Mouse (Mus musculus) layer of hippocampus, postnatal 14 days (tissue): ENCODE measurements around the gene Brca2. TPM values are rescaled to one million over a fixed set of nuclear protein-coding genes. Genes with fewer than 3 reads are reported as not detected.

Source experiments
- DNase-seq, 2 experiments: peaks; one replicate each; pipeline ENCODE4 v3.0.0; 2021 to 2022; ENCODE audit warnings: low spot score in 2 of 2, mixed read lengths in 1 of 2
- total RNA-seq, 2 experiments: library from RNA; stranded (reverse); gene quantifications; 2 replicates each; pipeline ENCODE4 v1.2.3; 2021

Brca2 gene
- total RNA-seq, 2 experiments from 2014 or later: 6.1 to 7.2 TPM

DNA sequence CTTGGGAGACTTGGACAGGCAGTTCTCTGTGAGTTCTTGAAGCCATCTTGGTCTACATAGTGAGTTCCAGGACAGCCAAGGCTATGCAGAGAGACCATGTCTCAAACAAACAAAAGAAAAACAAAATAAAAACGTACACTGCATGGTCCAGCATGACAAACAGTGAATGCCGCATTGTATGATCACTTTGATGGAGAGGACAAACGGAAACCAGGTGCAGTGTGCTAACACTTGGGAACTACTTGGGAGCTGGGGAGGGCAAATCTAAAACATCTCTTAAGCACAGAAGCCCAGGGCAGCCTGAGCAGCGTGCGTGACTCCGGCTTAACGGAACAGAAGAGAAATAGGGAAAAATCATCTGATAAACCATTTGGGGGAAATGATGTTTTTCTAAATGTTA is 74.7 kb downstream of the Brca2 start, which contains the start of gene N4bp2l1:
N4bp2l1 (minus strand) TSS at position 101 of the 400 bp plus-strand sequence.
- DNase-seq: no peak

- DNase-seq: no peak
Measured at GRCm38 (mm10) chr5:150598202-150599119, 76.0 kb downstream of the Brca2 start.

DNA sequence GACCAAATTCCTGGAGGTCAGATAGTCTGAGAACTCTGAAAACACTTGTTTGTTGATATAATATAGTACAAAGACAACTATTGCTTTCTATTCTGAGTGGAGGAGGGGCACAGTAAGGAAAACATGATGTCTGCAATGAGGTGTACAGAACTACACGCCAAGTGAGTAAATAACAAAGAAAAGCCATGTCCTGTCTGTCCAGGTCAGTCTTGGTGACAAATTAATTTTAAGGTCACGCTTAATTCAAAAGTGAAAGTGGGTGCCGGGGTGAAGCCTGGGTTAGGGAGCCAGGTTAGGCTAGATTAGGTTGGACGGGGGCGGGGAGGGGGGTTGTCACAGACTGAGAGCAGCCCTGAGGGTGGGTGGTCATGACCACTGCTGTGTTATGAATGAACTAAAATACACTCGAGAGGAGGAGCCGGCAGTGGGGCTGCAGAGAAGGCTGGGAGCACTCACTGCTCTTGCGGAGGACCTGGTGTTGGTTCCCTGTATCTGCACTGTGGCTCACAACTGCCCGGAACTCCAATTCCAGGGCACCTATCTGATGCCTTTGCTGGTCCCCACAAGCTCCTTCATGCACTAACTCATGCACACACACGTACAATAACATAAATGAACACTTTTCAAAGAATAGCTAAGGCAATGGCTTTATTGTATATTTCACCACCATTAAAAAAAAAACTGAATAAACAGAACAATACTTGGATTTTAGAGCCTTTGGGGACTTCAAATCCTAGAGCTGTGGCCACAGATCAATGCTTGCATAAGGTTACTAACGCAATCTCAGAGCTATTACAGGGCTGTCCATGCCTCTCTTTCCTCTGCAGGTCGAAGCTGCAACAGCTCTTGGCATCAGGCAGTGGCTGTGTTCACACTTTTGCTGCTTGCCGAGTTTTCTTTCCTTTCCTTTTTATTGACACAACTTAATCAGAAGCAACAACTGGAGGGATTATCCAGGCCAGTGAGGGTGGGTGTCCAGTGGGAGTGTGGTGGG is 77.2 kb downstream of the Brca2 start:
- DNase-seq: no peak

GRCm38 (mm10) chr5:150600554-150601440 is 78.4 kb downstream of the Brca2 start:
- peak in 1 of 2 experiments; percentile 38 for DNase-seq

DNA sequence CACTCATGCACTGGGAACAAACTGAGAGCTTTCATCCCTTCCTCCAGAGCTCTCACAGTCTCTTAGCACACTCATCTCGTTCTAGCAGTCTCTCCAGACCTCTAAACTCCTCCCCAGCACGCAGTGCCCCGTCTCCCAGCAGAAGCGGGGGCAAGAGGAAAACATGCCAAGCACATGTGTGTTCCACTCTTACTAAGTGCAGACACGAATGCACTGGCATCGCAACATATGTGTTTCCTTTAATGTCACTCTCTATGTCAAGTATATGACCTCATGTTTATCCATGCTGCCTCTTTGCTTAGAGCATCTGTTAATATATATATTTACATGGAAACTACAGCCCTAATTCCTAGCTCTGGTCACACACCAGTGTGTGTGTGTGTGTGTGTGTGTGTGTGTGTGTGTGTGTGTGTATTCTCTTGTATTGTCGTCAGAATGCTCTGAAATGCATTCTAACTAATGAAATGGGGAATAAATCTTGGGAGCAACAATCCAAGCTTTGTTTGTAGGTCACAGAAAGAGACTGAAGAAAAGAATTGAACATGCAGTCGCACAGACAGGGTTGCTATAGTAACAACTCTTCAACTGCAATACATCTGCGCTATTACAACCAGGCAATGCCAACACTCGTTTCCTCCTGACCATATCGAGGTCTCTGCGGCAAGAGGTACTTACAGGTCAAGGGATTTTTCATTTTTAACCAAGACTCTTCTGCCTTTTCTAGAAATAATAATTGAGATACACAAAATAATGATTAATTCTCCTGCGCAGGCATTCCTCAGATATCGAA is 79.2 kb downstream of the Brca2 start:
- DNase-seq: peak in 1 of 2 experiments; percentile 27

DNA sequence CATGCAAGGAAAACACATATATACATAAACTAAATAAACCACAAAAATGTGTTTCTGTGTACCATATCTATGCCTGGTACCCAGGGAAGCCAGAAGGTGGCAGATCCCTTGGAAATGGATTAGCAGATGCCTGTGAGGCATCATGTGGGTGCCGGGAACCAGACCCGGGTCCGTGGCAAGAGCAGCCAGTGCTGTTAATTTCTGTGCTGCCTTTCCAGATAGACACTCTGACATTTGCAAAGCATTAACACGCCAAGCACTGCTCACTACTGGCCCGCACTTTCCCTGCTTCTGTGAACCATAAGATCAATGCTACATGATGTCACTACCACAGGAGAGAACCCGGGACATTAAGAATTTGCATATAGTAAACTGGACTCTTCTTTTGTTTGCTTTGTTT is 83.7 kb downstream of the Brca2 start:
- no peak for DNase-seq

GRCm38 (mm10) chr5:150607631-150608030 is 85.2 kb downstream of the Brca2 start:
- no peak for DNase-seq

GRCm38 (mm10) chr5:150611136-150611535 is 88.7 kb downstream of the Brca2 start:
- no peak for DNase-seq

GRCm38 (mm10) chr5:150611697-150612096 is 89.3 kb downstream of the Brca2 start:
- DNase-seq: no peak

- DNase-seq: no peak
Measured at GRCm38 (mm10) chr5:150614054-150614453, 91.6 kb downstream of the Brca2 start.

DNA sequence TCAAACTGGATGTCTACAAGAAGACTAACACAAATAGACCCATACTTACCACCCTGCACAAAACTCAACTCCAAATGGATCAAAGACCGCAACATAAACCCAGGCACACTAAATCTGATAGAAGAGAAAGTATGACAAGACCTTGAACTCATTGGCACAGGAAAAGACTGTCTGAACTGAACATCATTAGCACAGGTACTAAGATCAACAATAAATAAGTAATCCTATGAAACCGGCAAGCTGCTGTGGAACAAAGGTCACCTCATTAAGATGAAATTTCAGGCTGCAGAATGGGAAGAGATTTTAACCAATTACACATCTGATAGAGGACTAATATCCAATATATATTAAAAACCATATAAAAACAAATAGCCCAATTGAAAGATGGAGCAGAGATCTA is 93.8 kb downstream of the Brca2 start:
- no peak for DNase-seq

DNA sequence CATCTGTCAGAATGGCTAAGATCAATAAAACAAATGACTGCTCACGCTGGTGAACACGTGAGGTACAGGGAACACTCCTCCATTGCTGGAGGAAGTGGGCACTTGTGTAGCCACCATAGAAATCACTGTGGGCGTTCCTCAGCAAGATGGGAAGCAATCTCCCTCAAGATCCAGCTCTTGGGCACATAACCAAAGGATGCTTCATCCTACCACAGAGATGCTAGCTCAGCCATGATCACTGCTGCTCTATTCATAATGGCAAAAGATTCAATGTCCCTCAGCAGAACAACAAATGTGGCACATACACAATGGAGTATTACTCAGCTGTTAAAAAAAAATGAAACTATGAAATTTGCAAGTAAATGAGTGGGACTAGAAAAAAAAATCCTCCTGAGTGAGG is 94.3 kb downstream of the Brca2 start:
- no peak for DNase-seq

DNA sequence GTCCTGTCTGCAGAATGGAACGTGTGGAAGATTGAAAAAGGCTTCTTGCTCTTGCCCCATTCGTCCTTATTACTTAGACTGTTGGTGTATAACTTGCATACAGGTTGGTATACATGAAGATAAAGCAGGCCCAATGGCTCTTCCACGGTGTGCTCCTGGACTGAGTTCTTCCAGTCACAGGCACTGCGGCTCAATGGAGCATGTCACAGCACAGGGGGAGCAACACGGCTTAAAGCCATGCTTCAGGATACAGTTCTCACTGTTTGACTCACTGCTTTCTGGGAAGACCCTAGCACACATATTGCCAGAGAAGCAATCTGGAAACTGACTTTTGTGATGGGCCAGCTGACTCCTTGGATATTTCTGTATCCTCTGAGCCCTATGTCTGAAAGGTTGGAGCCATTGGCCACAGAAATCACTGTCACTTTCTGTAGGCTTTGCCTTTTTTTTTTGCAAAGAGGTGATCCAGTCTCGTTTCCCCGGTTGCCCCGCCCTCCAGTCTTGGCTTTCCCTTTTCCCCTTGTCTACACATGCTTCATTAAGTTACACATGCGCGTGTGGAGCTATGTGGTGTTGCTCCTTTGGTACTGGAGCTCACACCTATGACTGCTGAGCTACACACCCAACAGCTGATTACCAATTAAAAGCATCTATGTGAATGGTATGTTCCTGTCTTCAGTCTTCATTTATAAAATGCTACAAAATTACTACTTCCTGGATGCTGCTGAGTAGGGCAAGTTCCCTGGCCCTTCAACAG is 96.3 kb downstream of the Brca2 start:
- DNase-seq: no peak

Other genes with a start within 250 kb of the Brca2 start
- not detected for gene Zar1l, start 4.5 kb upstream of the Brca2 start, total RNA-seq
- 10 to 100 TPM; 34.3 to 42.6 TPM for gene N4bp2l1, start 74.6 kb downstream of the Brca2 start, total RNA-seq
- 10 to 100 TPM; 70.1 to 75.4 TPM for gene N4bp2l2, start 143.6 kb downstream of the Brca2 start, total RNA-seq
- gene Pds5b, start 151.1 kb downstream of the Brca2 start, total RNA-seq: 10 to 100 TPM; 65.9 to 66.5 TPM